Mouse (Mus musculus): ENCODE measurements around the gene Saxo2. TPM values are rescaled to one million over a fixed set of nuclear protein-coding genes. Genes with fewer than 3 reads are reported as not detected.

Saxo2 gene
- polyA plus RNA-seq, 1 experiment from 2014 or later = 3.4 TPM

DNA sequence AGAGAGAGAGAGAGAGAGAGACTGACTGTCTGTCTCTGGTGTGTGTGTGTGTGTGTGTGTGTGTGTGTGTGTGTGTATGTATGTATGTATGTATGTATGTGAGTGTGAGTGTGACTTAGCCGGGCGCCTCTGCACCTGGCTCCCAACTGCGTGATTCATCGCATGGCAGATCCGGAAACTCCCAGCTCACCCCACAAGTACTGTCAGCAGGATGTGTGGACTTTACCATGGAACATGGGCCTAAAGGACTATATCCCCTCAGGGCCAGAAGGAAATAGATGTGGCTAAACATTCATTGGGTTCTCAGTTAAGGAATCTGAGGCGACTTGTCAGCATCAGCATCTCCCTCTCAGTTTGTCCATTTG lies 735 bp upstream of the Saxo2 start:
- H3K27ac ChIP-seq (ENCODE audit: low read depth, low read length) = no peak overlapping the region
- peak overlapping the region; percentile 78 for H3K9ac ChIP-seq (ENCODE audit: low read depth, low read length)
- H3K4me1 ChIP-seq (replicated peaks; ENCODE audit: control insufficient read depth, insufficient read depth, low read length) = no peaks in the 10 kb centered on the region; the same call in 1 of the 2 replicates
- DNase-seq (ENCODE audit: low spot score) (no peak), ATAC-seq (replicated peaks; ENCODE audit: low FRiP score) (peak; percentile 21; the same call in 1 of the 2 replicates)
- 20% methylated on average over 6 of the region's 6 CpGs for WGBS
- H3K9me3 ChIP-seq (ENCODE audit: control insufficient read depth, low read length) = no peaks in the 10 kb centered on the region
- peak overlapping the region; percentile 83 for H3K4me3 ChIP-seq (ENCODE audit: low read depth, low read length)
- H3K4me2 ChIP-seq = peak overlapping the region; percentile 75
- no peaks in the 10 kb centered on the region for H3K27me3 ChIP-seq (replicated peaks; ENCODE audit: control insufficient read depth, insufficient read depth, low read length)
- H3K36me3 ChIP-seq (ENCODE audit: control insufficient read depth, insufficient read depth, low read length) = no peaks in the 10 kb centered on the region

DNA sequence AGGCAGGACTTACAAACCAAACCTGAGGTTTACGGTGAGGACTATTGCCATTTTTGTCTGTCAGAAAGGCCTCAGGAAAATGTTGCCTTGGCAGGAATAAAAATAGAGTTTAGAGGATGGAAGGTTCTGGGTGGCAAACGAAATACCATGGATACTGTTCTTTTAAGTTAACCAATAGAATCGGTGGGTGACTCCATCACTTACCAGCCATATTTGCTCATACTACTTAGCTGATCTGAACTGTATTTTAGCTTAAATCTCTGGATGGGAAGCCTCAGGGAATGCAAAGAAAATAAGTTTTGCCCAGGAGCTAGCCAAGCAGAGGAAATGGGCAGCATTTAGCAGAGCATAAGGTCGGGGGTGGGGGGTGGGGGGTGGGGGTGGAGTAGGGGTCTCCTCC lies 419 bp downstream of the Saxo2 start:
- ATAC-seq (replicated peaks; ENCODE audit: low FRiP score) = no peak
- Histone ChIP-seq H3K4me1 (replicated peaks; ENCODE audit: control insufficient read depth, insufficient read depth, low read length) (no peaks in the 10 kb centered on the region; the same call in 1 of the 2 replicates), H3K9me3 (ENCODE audit: control insufficient read depth, low read length) (no peaks in the 10 kb centered on the region), H3K36me3 (ENCODE audit: control insufficient read depth, insufficient read depth, low read length) (no peaks in the 10 kb centered on the region), H3K27me3 (replicated peaks; ENCODE audit: control insufficient read depth, insufficient read depth, low read length) (no peaks in the 10 kb centered on the region), H3K4me2 (peak overlapping the region; percentile 75), H3K9ac (ENCODE audit: low read depth, low read length) (peak overlapping the region; percentile 25; the same call in 1 of the 2 replicates), H3K4me3 (ENCODE audit: low read depth, low read length) (peak overlapping the region; percentile 83), H3K27ac (ENCODE audit: low read depth, low read length) (no peak overlapping the region)
- no peak for DNase-seq (ENCODE audit: low spot score)
- 26% methylated on average over 4 of the region's 4 CpGs for WGBS

DNA sequence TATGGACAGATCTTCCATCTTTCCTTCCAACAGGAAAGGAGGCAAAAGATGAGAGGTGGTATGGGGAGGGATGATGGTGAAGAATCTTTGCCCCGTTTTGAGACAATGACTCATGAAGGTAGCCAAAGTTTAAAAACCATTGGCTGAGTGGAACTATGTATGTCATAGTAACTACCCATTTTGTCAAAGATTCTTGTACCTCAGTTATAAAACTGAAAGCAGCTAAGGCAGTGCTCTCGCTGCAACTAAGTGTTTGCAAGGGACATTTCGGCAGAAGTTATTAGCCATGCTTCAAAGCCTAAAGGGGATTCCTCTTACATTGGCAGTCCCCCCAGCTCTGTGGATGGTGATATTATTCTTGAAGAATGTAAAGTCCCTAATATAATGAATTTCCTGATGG lies 1.1 kb downstream of the Saxo2 start:
- no peak overlapping the region for H3K4me3 ChIP-seq (ENCODE audit: low read depth, low read length)
- H3K27ac ChIP-seq (ENCODE audit: low read depth, low read length) = no peak overlapping the region
- ATAC-seq (replicated peaks; ENCODE audit: low FRiP score) = no peak
- no peaks in the 10 kb centered on the region for H3K9me3 ChIP-seq (ENCODE audit: control insufficient read depth, low read length)
- H3K27me3 ChIP-seq (replicated peaks; ENCODE audit: control insufficient read depth, insufficient read depth, low read length) = no peaks in the 10 kb centered on the region
- no peak overlapping the region for H3K4me2 ChIP-seq
- 85% methylated on average over 3 of the region's 3 CpGs for WGBS
- DNase-seq (ENCODE audit: low spot score) = no peak
- no peaks in the 10 kb centered on the region; the same call in 1 of the 2 replicates for H3K4me1 ChIP-seq (replicated peaks; ENCODE audit: control insufficient read depth, insufficient read depth, low read length)
- H3K36me3 ChIP-seq (ENCODE audit: control insufficient read depth, insufficient read depth, low read length) = no peaks in the 10 kb centered on the region
- H3K9ac ChIP-seq (ENCODE audit: low read depth, low read length) = no peak overlapping the region

DNA sequence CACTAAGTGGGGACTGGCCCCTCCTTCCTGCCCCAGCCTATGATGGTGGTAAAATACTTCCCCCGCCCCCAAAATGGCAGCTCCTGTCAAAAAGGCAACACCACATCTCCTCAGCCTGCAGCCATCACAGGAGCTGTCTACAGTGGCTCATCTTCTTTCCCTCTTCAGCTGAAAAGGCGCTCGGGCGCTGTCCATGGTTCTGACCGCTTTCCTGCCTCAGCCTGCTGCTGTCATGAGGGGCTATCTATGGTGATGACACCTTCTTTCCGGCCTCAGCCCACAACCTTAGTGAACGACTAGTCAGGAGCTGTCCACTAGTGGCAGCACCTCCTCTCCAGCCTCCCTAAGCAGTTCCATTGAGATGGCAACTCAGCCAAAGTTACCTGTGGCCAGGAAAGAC lies 23.0 kb downstream of the Saxo2 start:
- H3K4me2 ChIP-seq = no peak overlapping the region
- H3K4me3 ChIP-seq (ENCODE audit: low read depth, low read length) = no peak overlapping the region
- H3K36me3 ChIP-seq (ENCODE audit: control insufficient read depth, insufficient read depth, low read length) = no peaks in the 10 kb centered on the region
- no peak overlapping the region for H3K27ac ChIP-seq (ENCODE audit: low read depth, low read length)
- ATAC-seq (replicated peaks; ENCODE audit: low FRiP score) = no peak
- H3K27me3 ChIP-seq (replicated peaks; ENCODE audit: control insufficient read depth, insufficient read depth, low read length) = no peaks in the 10 kb centered on the region
- no peaks in the 10 kb centered on the region for H3K4me1 ChIP-seq (replicated peaks; ENCODE audit: control insufficient read depth, insufficient read depth, low read length)
- no peaks in the 10 kb centered on the region for H3K9me3 ChIP-seq (ENCODE audit: control insufficient read depth, low read length)
- 12% methylated on average over 7 of the region's 7 CpGs for WGBS
- DNase-seq (ENCODE audit: low spot score) = peak; percentile 68
- H3K9ac ChIP-seq (ENCODE audit: low read depth, low read length) = no peak overlapping the region

DNA sequence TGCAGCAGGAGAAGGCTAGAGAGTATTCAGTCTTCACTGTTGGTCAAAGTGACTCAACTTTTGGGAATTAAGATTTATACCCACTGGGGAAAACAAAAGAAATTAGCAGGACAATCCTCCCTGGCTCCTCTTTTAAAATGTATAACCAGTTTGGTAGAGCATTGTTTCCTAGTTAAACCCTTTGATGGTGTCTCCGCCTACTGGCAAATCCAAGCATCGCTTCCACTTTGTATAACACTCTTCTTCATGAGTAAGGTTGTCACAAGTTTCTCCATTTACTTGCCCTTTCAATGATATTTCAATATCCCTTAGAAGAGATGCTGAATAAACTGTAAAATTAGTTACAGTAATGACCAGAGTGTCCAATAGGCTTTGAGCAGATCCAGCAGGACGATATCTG lies 38.7 kb downstream of the Saxo2 start:
- H3K9me3 ChIP-seq (ENCODE audit: control insufficient read depth, low read length) = no peaks in the 10 kb centered on the region
- no peaks in the 10 kb centered on the region for H3K36me3 ChIP-seq (ENCODE audit: control insufficient read depth, insufficient read depth, low read length)
- no peak for ATAC-seq (replicated peaks; ENCODE audit: low FRiP score)
- no peak overlapping the region for H3K4me3 ChIP-seq (ENCODE audit: low read depth, low read length)
- 56% methylated on average over 3 of the region's 3 CpGs for WGBS
- H3K4me1 ChIP-seq (replicated peaks; ENCODE audit: control insufficient read depth, insufficient read depth, low read length) = no peaks in the 10 kb centered on the region
- DNase-seq (ENCODE audit: low spot score) = no peak
- H3K27ac ChIP-seq (ENCODE audit: low read depth, low read length) = no peak overlapping the region
- no peaks in the 10 kb centered on the region for H3K27me3 ChIP-seq (replicated peaks; ENCODE audit: control insufficient read depth, insufficient read depth, low read length)
- no peak overlapping the region for H3K4me2 ChIP-seq
- no peak overlapping the region for H3K9ac ChIP-seq (ENCODE audit: low read depth, low read length)

DNA sequence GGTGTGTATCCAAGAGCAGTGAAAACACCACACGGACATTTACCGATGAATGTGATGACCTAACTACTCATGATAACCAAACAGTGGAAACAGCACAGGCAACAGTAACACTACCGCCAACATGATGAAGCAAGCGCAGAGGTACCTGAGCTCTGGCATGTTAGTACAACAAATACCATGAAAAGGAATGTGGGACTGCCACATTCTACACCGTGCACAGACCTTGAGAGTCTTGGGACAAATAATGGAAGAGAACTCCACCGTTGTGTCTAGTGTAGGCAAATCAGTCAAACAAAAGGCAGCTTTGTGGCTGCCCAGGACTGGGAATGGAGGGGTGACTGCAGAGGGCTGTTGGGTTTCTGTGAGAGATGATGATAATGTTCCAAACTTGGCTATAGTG lies 42.9 kb downstream of the Saxo2 start:
- H3K4me2 ChIP-seq = no peak overlapping the region
- H3K27me3 ChIP-seq (replicated peaks; ENCODE audit: control insufficient read depth, insufficient read depth, low read length) = no peaks in the 10 kb centered on the region
- H3K4me3 ChIP-seq (ENCODE audit: low read depth, low read length) = no peak overlapping the region
- no peaks in the 10 kb centered on the region for H3K9me3 ChIP-seq (ENCODE audit: control insufficient read depth, low read length)
- H3K9ac ChIP-seq (ENCODE audit: low read depth, low read length) = no peak overlapping the region
- ATAC-seq (replicated peaks; ENCODE audit: low FRiP score) (no peak), DNase-seq (ENCODE audit: low spot score) (no peak)
- no peaks in the 10 kb centered on the region for H3K36me3 ChIP-seq (ENCODE audit: control insufficient read depth, insufficient read depth, low read length)
- WGBS = 79% methylated on average over 6 of the region's 6 CpGs
- H3K4me1 ChIP-seq (replicated peaks; ENCODE audit: control insufficient read depth, insufficient read depth, low read length) = no peaks in the 10 kb centered on the region
- H3K27ac ChIP-seq (ENCODE audit: low read depth, low read length) = no peak overlapping the region

DNA sequence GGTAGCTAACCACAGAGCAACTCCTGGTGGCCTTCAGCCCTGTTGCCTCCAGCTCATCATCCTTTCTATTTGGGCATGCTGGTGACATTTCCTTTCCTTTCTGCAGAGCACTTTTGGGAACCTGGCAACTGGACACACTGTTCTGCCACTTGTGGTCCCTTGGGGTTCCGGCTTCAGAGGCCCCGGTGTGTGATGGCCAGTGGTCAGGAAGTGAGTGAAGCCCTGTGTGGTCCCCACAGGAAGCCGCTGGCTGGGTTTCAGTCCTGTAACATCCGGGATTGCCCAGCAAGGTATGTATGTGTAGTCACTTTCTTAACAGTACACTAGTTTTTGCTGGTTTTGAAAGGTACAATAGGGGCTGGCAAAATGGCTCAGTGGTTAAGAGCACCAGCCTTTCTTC lies 46.3 kb downstream of the Saxo2 start:
- Histone ChIP-seq H3K27ac (ENCODE audit: low read depth, low read length) (no peak overlapping the region), H3K27me3 (replicated peaks; ENCODE audit: control insufficient read depth, insufficient read depth, low read length) (no peaks in the 10 kb centered on the region), H3K9ac (ENCODE audit: low read depth, low read length) (no peak overlapping the region), H3K4me1 (replicated peaks; ENCODE audit: control insufficient read depth, insufficient read depth, low read length) (no peaks in the 10 kb centered on the region), H3K4me2 (no peak overlapping the region), H3K36me3 (ENCODE audit: control insufficient read depth, insufficient read depth, low read length) (no peaks in the 10 kb centered on the region), H3K4me3 (ENCODE audit: low read depth, low read length) (no peak overlapping the region), H3K9me3 (ENCODE audit: control insufficient read depth, low read length) (no peaks in the 10 kb centered on the region)
- DNase-seq (ENCODE audit: low spot score) (no peak), ATAC-seq (replicated peaks; ENCODE audit: low FRiP score) (no peak)
- WGBS = 45% methylated on average over 4 of the region's 4 CpGs

DNA sequence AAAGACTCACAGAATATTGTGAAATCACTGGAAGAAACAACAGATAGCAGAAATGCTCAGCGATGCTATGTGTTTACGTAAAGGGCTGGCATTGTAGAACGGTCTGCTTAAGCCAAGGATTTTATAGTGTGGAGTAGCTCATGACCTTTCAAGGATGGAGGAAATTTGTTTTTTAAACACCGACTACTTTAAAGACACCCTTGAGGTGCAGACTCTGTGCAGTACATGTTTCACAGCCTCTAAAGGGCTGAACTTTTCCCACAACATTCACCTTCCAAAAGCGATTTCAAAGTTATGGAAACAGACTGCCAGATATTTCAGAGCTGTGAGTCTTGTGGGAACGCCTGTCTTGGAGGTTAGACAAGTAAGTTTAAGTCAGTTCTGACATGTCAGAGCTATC lies 57.4 kb downstream of the Saxo2 start:
- 78% methylated on average over 6 of the region's 6 CpGs for WGBS
- no peaks in the 10 kb centered on the region for H3K36me3 ChIP-seq (ENCODE audit: control insufficient read depth, insufficient read depth, low read length)

More for the DNA sequence above, 57.4 kb downstream of the Saxo2 start:
- no peak overlapping the region for H3K9ac ChIP-seq (ENCODE audit: low read depth, low read length)
- no peak for DNase-seq (ENCODE audit: low spot score)
- H3K27ac ChIP-seq (ENCODE audit: low read depth, low read length) = no peak overlapping the region
- no peak for ATAC-seq (replicated peaks; ENCODE audit: low FRiP score)
- H3K4me3 ChIP-seq (ENCODE audit: low read depth, low read length) = no peak overlapping the region
- H3K4me2 ChIP-seq = no peak overlapping the region
- H3K4me1 ChIP-seq (replicated peaks; ENCODE audit: control insufficient read depth, insufficient read depth, low read length) = no peaks in the 10 kb centered on the region
- H3K27me3 ChIP-seq (replicated peaks; ENCODE audit: control insufficient read depth, insufficient read depth, low read length) = no peaks in the 10 kb centered on the region
- no peaks in the 10 kb centered on the region for H3K9me3 ChIP-seq (ENCODE audit: control insufficient read depth, low read length)

Measured in liver, embryonic 11.5 days (tissue).